Mouse (Mus musculus) myocyte (in vitro differentiated cells): Measurements from ENCODE around the gene Zbtb49.

ENCODE experiments used
- CEBPB ChIP-seq: IDR thresholded peaks from 2 replicates; pipeline ENCODE4 v1.6.1; 2011; ENCODE audit warnings: mild to moderate bottlenecking, moderate library complexity; ENCODE audit not compliant: poor library complexity, insufficient read depth, severe bottlenecking
- E2F4 ChIP-seq: IDR thresholded peaks from one replicate; pipeline ENCODE4 v1.6.1; 2011; ENCODE audit warnings: mild to moderate bottlenecking, control low read depth, moderate library complexity; ENCODE audit not compliant: insufficient read depth
- MAX ChIP-seq: IDR thresholded peaks from one replicate; pipeline ENCODE4 v1.6.1; 2011; ENCODE audit warnings: low read depth, mild to moderate bottlenecking, control low read depth
- MYOD1 ChIP-seq, 3 experiments: IDR thresholded peaks; one replicate each; pipeline ENCODE4 v1.6.1; 2011; ENCODE audit warnings: control low read depth in 2 of 3, low read depth in 2 of 3, mild to moderate bottlenecking in 2 of 3, moderate library complexity in 1 of 3; ENCODE audit not compliant: insufficient read length in 2 of 3, control insufficient read depth in 1 of 3
- POLR2A ChIP-seq: IDR thresholded peaks from one replicate; pipeline ENCODE4 v1.6.1; 2011; ENCODE audit warnings: low read depth, mild to moderate bottlenecking, control low read depth, moderate library complexity; ENCODE audit not compliant: insufficient read length
- USF1 ChIP-seq: IDR thresholded peaks from one replicate; pipeline ENCODE4 v1.6.1; 2011; ENCODE audit warnings: low read depth, mild to moderate bottlenecking, control low read depth, moderate library complexity

DNA sequence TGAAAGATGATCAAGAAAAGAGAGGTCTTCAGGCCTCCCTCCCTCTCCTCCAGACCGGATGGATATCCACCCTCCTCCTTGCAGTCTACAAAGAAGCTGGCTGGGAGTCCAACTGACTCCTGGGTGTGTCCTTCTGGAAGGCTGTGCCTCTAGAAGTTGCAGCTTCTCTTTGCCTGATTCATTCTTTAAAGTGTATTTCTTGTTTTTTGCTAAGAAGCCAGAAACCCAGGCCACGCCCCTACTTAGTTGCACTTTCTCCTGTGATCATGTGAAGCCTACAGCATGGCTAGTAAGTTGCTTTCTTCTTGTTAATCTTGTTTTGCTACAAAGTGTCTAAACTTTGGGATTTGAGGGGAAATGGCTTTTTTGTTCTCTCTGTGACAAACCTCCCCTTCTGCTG lies 33.3 kb downstream of the Zbtb49 start:
- no peak for TF ChIP-seq E2F4
- no peak for TF ChIP-seq MYOD1 (IDR thresholded peaks at IDR 0.05; ENCODE audit: control insufficient read depth in 1 of 3, insufficient read length in 2 of 3, low read depth in 2 of 3)
- no peak for TF ChIP-seq POLR2A
- no peak for TF ChIP-seq MAX
- no peak for TF ChIP-seq CEBPB
- TF ChIP-seq USF1: no peak
